Mouse (Mus musculus) megakaryocyte progenitor cell, adult 5-6 weeks (primary cell): ENCODE results near the gene Lifr. TPM values are rescaled to one million over a fixed set of nuclear protein-coding genes. Genes with fewer than 3 reads are reported as not detected.

Experiments
- ATAC-seq: replicated peaks from 2 replicates; pipeline ENCODE4 v1.8.0; 2016; ENCODE audit warnings: mild to moderate bottlenecking, moderate TSS enrichment, inconsistent platforms; ENCODE audit not compliant: poor library complexity
- total RNA-seq, 2 experiments: library from RNA; stranded (forward) in 1 of 2; stranded (reverse) in 1 of 2; fragments of 157-497, 149-512 nt in 1 of 2; fragments of 200-1000 nt in 1 of 2; gene quantifications; 2 replicates each; pipeline versions ENCODE4 v1.2.3 to v1.2.4; 2015 to 2017

Lifr gene
- total RNA-seq, 2 experiments from 2014 or later, result 0.25 to 0.57 TPM

GRCm38 (mm10) chr15:7079631-7080337 is 10.6 kb upstream of the Lifr start:
- ATAC-seq, result no peak; the same call in 1 of the 2 replicates

DNA sequence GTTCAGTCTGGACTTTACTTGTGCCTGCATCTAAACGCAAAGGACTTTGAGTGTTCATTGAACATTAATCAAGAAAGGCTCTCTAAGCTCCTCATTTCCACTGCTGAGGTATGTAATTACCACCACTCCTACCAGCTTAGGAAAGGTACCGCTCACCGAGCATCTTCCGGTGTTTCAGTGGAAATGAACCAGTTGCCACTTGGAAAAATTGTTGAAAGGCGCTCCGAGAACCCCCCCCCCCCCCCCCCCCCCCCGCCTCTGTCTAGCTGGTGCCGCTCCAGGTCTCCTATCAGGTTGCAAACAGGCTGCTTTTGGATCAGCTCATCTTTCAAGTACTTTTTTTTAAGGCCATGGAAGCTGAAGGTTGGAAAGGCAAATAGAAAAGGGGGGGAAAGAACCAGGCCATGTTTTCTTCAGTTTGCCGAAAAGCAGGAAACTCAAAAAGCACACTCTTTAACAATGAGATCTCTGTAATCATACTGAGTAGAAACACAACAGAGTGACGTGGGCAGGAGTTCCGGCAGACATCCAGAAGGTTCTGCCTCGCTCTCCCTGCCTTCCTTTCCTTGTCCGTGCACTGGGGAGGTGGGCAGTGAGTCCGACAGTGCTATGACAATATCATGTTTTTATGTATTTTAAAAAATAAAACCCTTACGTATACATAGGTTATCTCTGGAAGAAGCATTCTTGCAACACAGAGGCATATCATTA is 9.3 kb upstream of the Lifr start:
- no peak for ATAC-seq

DNA sequence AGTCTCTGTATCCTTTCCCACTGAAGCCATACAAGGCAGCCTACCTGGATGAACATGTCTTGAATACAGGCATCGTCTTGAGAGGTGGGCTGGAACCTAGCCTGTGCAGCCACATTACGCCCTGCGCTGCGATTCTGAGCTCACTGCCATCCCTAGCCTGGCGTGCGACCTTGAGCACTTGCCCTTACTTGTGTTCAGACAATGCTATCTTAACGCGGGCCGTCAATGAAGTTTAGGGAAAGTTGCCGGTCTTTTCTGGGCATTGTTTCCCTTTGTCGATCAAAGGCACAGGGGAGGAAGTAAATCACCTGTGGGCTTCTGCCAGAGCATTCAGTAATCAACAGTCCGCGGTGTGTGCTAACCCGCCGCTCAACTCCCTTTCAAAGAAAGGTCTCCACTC is 8.6 kb upstream of the Lifr start:
- ATAC-seq, result no peak

DNA sequence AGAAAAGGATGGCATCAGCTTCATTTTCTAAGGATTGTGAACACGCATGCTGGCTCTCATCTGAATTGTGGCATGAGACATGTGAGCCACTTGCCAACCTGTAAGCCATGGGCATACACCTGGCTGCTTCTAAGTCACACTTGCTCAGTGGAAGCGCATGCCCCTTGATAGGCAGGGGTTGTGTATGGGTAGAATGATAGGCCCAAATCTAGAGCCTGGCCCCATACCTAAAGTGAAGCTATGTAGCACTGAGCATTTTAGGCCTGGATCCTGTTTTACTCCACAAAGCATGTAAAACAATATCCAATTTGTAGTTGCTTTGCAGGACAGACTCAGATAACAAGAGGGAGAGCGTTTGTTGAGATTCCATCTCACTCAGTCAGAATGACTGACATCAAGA is 7.5 kb upstream of the Lifr start:
- no peak for ATAC-seq

DNA sequence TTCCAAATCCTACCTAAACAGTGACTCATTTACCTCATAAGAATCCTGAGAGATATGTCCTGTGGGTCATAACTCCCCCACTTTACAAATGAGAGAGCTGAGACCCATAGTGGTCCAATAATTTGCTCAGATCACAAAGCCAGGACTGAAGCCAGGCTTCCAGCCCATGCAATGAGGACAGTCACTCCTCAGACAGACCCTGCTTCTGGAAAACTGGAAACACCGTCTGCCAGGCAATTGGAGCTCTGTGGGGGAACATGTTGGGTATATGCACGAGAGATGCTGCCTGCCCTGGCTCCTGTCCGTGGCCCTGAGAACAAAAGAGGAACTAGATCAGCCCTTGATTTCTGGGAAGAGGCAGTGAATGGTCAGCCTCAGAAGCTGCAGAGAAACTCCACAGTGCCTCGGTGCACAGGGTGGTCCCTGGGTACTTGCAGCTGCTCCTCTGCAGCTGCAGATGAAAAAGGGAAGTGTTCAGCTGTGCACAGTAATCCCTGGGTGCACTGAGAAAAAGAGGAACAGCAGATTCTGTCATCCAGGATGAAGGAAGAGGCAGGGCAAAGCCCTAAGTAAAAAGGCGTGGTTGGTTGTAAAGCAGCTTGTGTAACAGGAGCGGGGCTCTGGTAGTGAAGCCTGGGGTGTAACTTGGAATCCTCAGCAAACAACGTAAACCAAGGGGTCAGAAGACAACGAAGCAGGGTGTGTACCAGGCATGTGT is 5.5 kb upstream of the Lifr start:
- peak; percentile 93 for ATAC-seq

- peak; percentile 9; the same call in 1 of the 2 replicates for ATAC-seq
Measured at GRCm38 (mm10) chr15:7088691-7089090, 1.7 kb upstream of the Lifr start.

DNA sequence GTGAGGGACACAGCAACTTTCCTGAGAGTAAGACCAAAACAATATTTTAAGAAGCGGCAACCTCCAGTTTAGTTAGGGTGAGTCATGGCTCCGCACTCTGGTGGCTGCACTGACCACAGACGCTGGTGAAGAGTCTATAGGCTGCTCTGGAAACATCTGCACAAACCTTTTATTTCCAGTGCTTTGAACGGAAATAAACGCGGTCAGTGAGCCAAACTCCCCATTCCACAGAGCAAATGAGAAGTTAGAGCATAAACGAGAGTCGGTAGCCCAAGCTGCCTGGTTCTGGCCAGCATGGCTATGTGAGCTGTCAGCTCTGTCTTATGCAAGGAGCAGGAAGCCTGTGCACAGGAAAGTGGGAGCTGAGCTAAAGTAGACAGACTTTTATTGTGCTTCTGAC is 1.9 kb downstream of the Lifr start:
- peak; percentile 86 for ATAC-seq

GRCm38 (mm10) chr15:7099406-7099805 is 9.0 kb downstream of the Lifr start:
- ATAC-seq, result no peak

DNA sequence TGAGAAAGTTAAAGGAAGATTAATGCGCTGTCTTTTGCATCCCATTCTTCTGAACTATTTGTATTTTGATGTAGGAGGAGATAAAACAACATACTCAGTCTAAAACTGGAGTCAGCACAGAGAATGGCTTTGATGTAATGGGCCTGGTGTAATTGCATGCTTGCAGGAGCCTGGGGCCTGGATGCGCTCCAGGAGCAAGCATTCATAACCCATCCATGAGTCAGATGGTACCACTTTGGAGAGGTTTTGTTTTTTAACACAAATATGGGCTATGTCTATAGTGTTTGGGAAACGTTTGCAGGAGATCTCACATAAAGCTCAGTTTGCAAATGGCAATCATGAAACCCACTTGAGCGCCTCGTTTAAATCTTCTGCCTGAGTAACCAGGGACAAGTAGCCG is 9.8 kb downstream of the Lifr start:
- ATAC-seq, result no peak

- ATAC-seq, result no peak
Measured at GRCm38 (mm10) chr15:7103051-7103450, 12.6 kb downstream of the Lifr start.

- no peak for ATAC-seq
Measured at GRCm38 (mm10) chr15:7105224-7105623, 14.8 kb downstream of the Lifr start.

GRCm38 (mm10) chr15:7108160-7108559 is 17.7 kb downstream of the Lifr start:
- ATAC-seq, result no peak

GRCm38 (mm10) chr15:7112227-7112907 is 22.0 kb downstream of the Lifr start:
- ATAC-seq, result no peak

- ATAC-seq, result peak; percentile 99
Measured at GRCm38 (mm10) chr15:7113906-7114305, 23.5 kb downstream of the Lifr start.

- no peak for ATAC-seq
Measured at GRCm38 (mm10) chr15:7115326-7116003, 25.1 kb downstream of the Lifr start.

- ATAC-seq, result no peak
Measured at GRCm38 (mm10) chr15:7116216-7116615, 25.8 kb downstream of the Lifr start.

- no peak for ATAC-seq
Measured at GRCm38 (mm10) chr15:7116699-7117098, 26.3 kb downstream of the Lifr start.

DNA sequence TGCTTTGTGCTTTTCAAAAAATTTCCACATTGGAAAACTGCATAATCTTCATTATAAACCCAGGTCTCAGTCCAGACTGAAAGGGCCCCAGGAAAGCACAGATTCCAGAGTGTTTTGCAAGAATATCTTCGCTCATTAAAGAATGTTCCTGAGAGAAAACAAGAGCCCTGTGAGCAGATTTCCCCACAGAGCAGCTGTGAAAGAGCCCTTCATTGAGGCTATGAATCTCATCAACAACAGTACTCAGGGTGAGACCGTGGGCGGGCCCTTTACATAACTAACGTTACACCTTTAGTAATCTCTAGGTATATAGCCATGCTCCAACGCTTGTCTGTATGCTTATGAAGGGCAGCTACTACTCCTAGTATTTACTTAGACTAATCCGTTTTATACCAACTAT is 27.5 kb downstream of the Lifr start:
- ATAC-seq, result no peak

DNA sequence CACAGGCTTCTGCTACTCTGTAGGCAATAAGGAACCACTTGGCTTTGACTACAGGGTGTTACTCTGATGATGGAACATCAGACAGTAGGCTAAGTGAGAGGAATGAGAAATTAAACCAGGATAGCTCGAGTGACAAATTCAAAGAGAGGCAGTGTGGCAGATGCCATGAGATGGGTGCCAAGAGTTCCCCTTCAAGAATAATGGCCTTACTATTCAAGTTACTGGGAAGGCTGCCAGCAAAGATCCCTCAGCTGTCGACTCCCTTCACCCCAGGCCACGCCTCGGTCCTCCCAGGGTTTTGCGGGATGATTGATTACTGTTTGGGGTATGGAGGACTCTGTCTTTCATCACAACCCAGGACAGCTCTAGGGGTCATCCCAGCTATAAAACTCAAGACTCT is 28.4 kb downstream of the Lifr start:
- ATAC-seq, result no peak

- no peak for ATAC-seq
Measured at GRCm38 (mm10) chr15:7119930-7120512, 29.6 kb downstream of the Lifr start.
